Mouse (Mus musculus) intestine, embryonic 15.5 days (tissue): ENCODE measurements around the gene Olfr104-ps. TPM values are rescaled to one million over a fixed set of nuclear protein-coding genes. Genes with fewer than 3 reads are reported as not detected.

Experiments
- ATAC-seq: fragments of 200-750 bp; cut with Nextera tagmentation; 2 replicates; pipeline ENCODE4 v1.8.0; 2017; ENCODE audit warnings: moderate TSS enrichment, moderate library complexity
- H3K27ac ChIP-seq: fragments of 300-500 bp; sonication (generic); 2 replicates; pipeline ENCODE4 v1.5.1; 2015; ENCODE audit warnings: mild to moderate bottlenecking, inconsistent platforms
- H3K27me3 ChIP-seq: fragments of 300-500 bp; sonication (generic); replicated peaks from 2 replicates; pipeline ENCODE4 v1.6.1; 2015; ENCODE audit warnings: inconsistent platforms
- H3K36me3 ChIP-seq: fragments of 300-500 bp; sonication (generic); 2 replicates; pipeline ENCODE4 v1.6.1; 2015; ENCODE audit warnings: inconsistent platforms
- H3K4me1 ChIP-seq: fragments of 300-500 bp; sonication (generic); replicated peaks from 2 replicates; pipeline ENCODE4 v1.6.1; 2015; ENCODE audit warnings: inconsistent platforms
- H3K4me2 ChIP-seq: fragments of 300-500 bp; sonication (generic); replicated peaks from 2 replicates; pipeline ENCODE4 v1.6.1; 2015; ENCODE audit warnings: mild to moderate bottlenecking, inconsistent platforms
- H3K4me3 ChIP-seq: fragments of 300-500 bp; sonication (generic); replicated peaks from 2 replicates; pipeline ENCODE4 v1.5.1; 2015; ENCODE audit warnings: inconsistent platforms
- H3K9ac ChIP-seq: fragments of 300-500 bp; sonication (generic); 2 replicates; pipeline ENCODE4 v1.6.1; 2015; ENCODE audit warnings: inconsistent platforms
- H3K9me3 ChIP-seq: fragments of 300-500 bp; sonication (generic); 2 replicates; pipeline ENCODE4 v1.6.1; 2016; ENCODE audit warnings: inconsistent platforms
- WGBS: fragments of 180-500 bp; shearing (Covaris S2); methylation state at CpG from one replicate; pipeline ENCODE4 v1.1.7; 2015; 5-methylcytosine and 5-hydroxymethylcytosine counted together
- polyA plus RNA-seq: library from polyadenylated mRNA; unstranded; fragments of >200 nt; fragmentation: Nextera tagmentation; extraction: Ambion mirVana; gene quantifications from 2 replicates; pipeline ENCODE4 v1.2.1, GENCODE M21; 2015

Olfr104-ps gene
- not detected in 2 replicates for polyA plus RNA-seq

- Histone ChIP-seq H3K27ac (no peak within 1 kb of the TSS), H3K4me2 (no peak within 1 kb of the TSS), H3K4me1 (no peaks in the 10 kb centered on the region), H3K36me3 (no peaks in the 10 kb centered on the region), H3K9ac (no peak within 1 kb of the TSS), H3K9me3 (no peaks in the 10 kb centered on the region), H3K27me3 (no peaks in the 10 kb centered on the region), H3K4me3 (no peak within 1 kb of the TSS)
- no peak for ATAC-seq
Observed at GRCm38 (mm10) chr17:37359282-37359681, at the start of gene Olfr104-ps. Gene Olfr104-ps (plus strand): TSS chr17:37359582.

GRCm38 (mm10) chr17:37310146-37310699 lies 49.2 kb upstream of the Olfr104-ps start:
- no peaks in the 10 kb centered on the region for H3K4me1 ChIP-seq
- no peak overlapping the region for H3K27ac ChIP-seq
- 27% methylated on average over 2 of the region's 2 CpGs for WGBS
- H3K4me3 ChIP-seq = no peak overlapping the region
- no peaks in the 10 kb centered on the region for H3K27me3 ChIP-seq
- no peak overlapping the region for H3K4me2 ChIP-seq
- no peaks in the 10 kb centered on the region for H3K9me3 ChIP-seq
- H3K9ac ChIP-seq = no peak overlapping the region
- ATAC-seq = peak; percentile 89
- no peaks in the 10 kb centered on the region for H3K36me3 ChIP-seq

- no peak within 1 kb of the TSS for H3K4me2 ChIP-seq
- no peak for ATAC-seq
- H3K27me3 ChIP-seq = no peaks in the 10 kb centered on the region
- H3K4me1 ChIP-seq = no peaks in the 10 kb centered on the region
- no peaks in the 10 kb centered on the region for H3K36me3 ChIP-seq
- no peak within 1 kb of the TSS for H3K9ac ChIP-seq
- H3K4me3 ChIP-seq = no peak within 1 kb of the TSS
- H3K9me3 ChIP-seq = no peaks in the 10 kb centered on the region
- H3K27ac ChIP-seq = no peak within 1 kb of the TSS
Observed at GRCm38 (mm10) chr17:37316954-37317353, 42.4 kb upstream of the Olfr104-ps start, which contains the start of gene Olfr102. Gene Olfr102 (minus strand): TSS chr17:37317054.

GRCm38 (mm10) chr17:37339598-37339997 lies 19.8 kb upstream of the Olfr104-ps start, which contains the start of gene Olfr103:
Gene Olfr103 (minus strand): TSS chr17:37339698.
- Histone ChIP-seq H3K4me2 (no peak within 1 kb of the TSS), H3K4me3 (no peak within 1 kb of the TSS), H3K36me3 (no peaks in the 10 kb centered on the region), H3K4me1 (no peaks in the 10 kb centered on the region), H3K9ac (no peak within 1 kb of the TSS), H3K27me3 (no peaks in the 10 kb centered on the region), H3K9me3 (no peaks in the 10 kb centered on the region), H3K27ac (no peak within 1 kb of the TSS)
- 84% methylated on average over 2 of the region's 2 CpGs for WGBS
- ATAC-seq = no peak

GRCm38 (mm10) chr17:37378733-37379132 lies 19.4 kb downstream of the Olfr104-ps start, which contains the start of gene Olfr105-ps:
Gene Olfr105-ps (plus strand): TSS chr17:37379033.
- H3K9me3 ChIP-seq = no peaks in the 10 kb centered on the region
- H3K27me3 ChIP-seq = no peaks in the 10 kb centered on the region
- no peaks in the 10 kb centered on the region for H3K4me1 ChIP-seq
- no peak within 1 kb of the TSS for H3K27ac ChIP-seq
- H3K36me3 ChIP-seq = no peaks in the 10 kb centered on the region
- no peak for ATAC-seq
- H3K9ac ChIP-seq = no peak within 1 kb of the TSS
- no peak within 1 kb of the TSS for H3K4me3 ChIP-seq
- no peak within 1 kb of the TSS for H3K4me2 ChIP-seq

GRCm38 (mm10) chr17:37390093-37390492 lies 30.7 kb downstream of the Olfr104-ps start, which contains the start of gene Olfr106-ps:
Gene Olfr106-ps (plus strand): TSS chr17:37390393.
- H3K27ac ChIP-seq = no peak within 1 kb of the TSS
- H3K4me1 ChIP-seq = no peaks in the 10 kb centered on the region
- H3K4me3 ChIP-seq = no peak within 1 kb of the TSS
- H3K4me2 ChIP-seq = no peak within 1 kb of the TSS
- H3K36me3 ChIP-seq = no peaks in the 10 kb centered on the region
- WGBS = 80% methylated on average over 1 of the region's 1 CpGs
- H3K27me3 ChIP-seq = no peaks in the 10 kb centered on the region
- no peaks in the 10 kb centered on the region for H3K9me3 ChIP-seq
- H3K9ac ChIP-seq = no peak within 1 kb of the TSS
- ATAC-seq = no peak

- H3K27ac ChIP-seq = no peak within 1 kb of the TSS
- H3K27me3 ChIP-seq = no peaks in the 10 kb centered on the region
- H3K4me3 ChIP-seq = no peak within 1 kb of the TSS
- no peak within 1 kb of the TSS for H3K9ac ChIP-seq
- no peak for ATAC-seq
- H3K4me2 ChIP-seq = no peak within 1 kb of the TSS
- no peaks in the 10 kb centered on the region for H3K36me3 ChIP-seq
- H3K9me3 ChIP-seq = no peaks in the 10 kb centered on the region
- no peaks in the 10 kb centered on the region for H3K4me1 ChIP-seq
- 76% methylated on average over 3 of the region's 3 CpGs for WGBS
Observed at GRCm38 (mm10) chr17:37398926-37399325, 39.5 kb downstream of the Olfr104-ps start, which contains the start of gene Olfr107. Gene Olfr107 (plus strand): TSS chr17:37399226.

- Histone ChIP-seq H3K9me3 (no peaks in the 10 kb centered on the region), H3K36me3 (no peaks in the 10 kb centered on the region), H3K4me2 (no peak overlapping the region), H3K27ac (no peak overlapping the region), H3K4me3 (no peak overlapping the region), H3K27me3 (no peaks in the 10 kb centered on the region), H3K9ac (no peak overlapping the region), H3K4me1 (no peaks in the 10 kb centered on the region)
- ATAC-seq = peak; percentile 91
Observed at GRCm38 (mm10) chr17:37413380-37413779, 54.0 kb downstream of the Olfr104-ps start.

Other genes with a start within 250 kb of the Olfr104-ps start
- gene Olfr92, start 239.5 kb upstream of the Olfr104-ps start, polyA plus RNA-seq = not detected in 2 replicates
- gene Olfr93, start 198.1 kb upstream of the Olfr104-ps start, polyA plus RNA-seq = not detected in 2 replicates
- not detected in 2 replicates for gene Ubd, start 165.7 kb upstream of the Olfr104-ps start, polyA plus RNA-seq
- not detected in 2 replicates for gene Olfr94, start 158.6 kb upstream of the Olfr104-ps start, polyA plus RNA-seq
- gene Olfr95, start 146.5 kb upstream of the Olfr104-ps start, polyA plus RNA-seq = not detected in 2 replicates
- not detected in 2 replicates for gene Olfr96, start 139.4 kb upstream of the Olfr104-ps start, polyA plus RNA-seq
- gene Olfr97, start 122.3 kb upstream of the Olfr104-ps start, polyA plus RNA-seq = not detected in 2 replicates
- gene Olfr98, start 95.8 kb upstream of the Olfr104-ps start, polyA plus RNA-seq = not detected in 2 replicates
- 4.8 and 4.9 TPM in 2 replicates for gene H2-M3, start 89.4 kb upstream of the Olfr104-ps start, polyA plus RNA-seq
- gene Olfr99, start 76.1 kb upstream of the Olfr104-ps start, polyA plus RNA-seq = 0.10 TPM in 1 of 2 replicates, not detected in the other
- gene Olfr101, start 55.3 kb upstream of the Olfr104-ps start, polyA plus RNA-seq = not detected in 2 replicates
- not detected in 2 replicates for gene Olfr102, start 42.5 kb upstream of the Olfr104-ps start, polyA plus RNA-seq
- gene Olfr103, start 19.9 kb upstream of the Olfr104-ps start, polyA plus RNA-seq = not detected in 2 replicates
- gene Olfr105-ps, start 19.5 kb downstream of the Olfr104-ps start, polyA plus RNA-seq = not detected in 2 replicates
- not detected in 2 replicates for gene Olfr106-ps, start 30.8 kb downstream of the Olfr104-ps start, polyA plus RNA-seq
- not detected in 2 replicates for gene Olfr107, start 39.6 kb downstream of the Olfr104-ps start, polyA plus RNA-seq
- gene Olfr108, start 85.9 kb downstream of the Olfr104-ps start, polyA plus RNA-seq = not detected in 2 replicates
- not detected in 2 replicates for gene Olfr109, start 99.3 kb downstream of the Olfr104-ps start, polyA plus RNA-seq
- gene H2-M2, start 124.0 kb downstream of the Olfr104-ps start, polyA plus RNA-seq = not detected in 2 replicates
- gene Olfr110, start 132.9 kb downstream of the Olfr104-ps start, polyA plus RNA-seq = not detected in 2 replicates
- gene Olfr111, start 148.4 kb downstream of the Olfr104-ps start, polyA plus RNA-seq = 0.09 TPM in 1 of 2 replicates, not detected in the other
- gene Olfr112, start 209.9 kb downstream of the Olfr104-ps start, polyA plus RNA-seq = not detected in 2 replicates
- not detected in 2 replicates for gene Olfr113, start 218.1 kb downstream of the Olfr104-ps start, polyA plus RNA-seq
- gene Olfr114, start 233.2 kb downstream of the Olfr104-ps start, polyA plus RNA-seq = not detected in 2 replicates